Mouse (Mus musculus) midbrain, postnatal 0 days (tissue): Measurements from ENCODE around the gene Galnt2. TPM values are rescaled to one million over a fixed set of nuclear protein-coding genes. Genes with fewer than 3 reads are reported as not detected.
A peak's percentile ranks its signal among the peaks of the same experiment; 100 is the strongest.

Source experiments
- ATAC-seq: fragments of 200-750 bp; cut with Nextera tagmentation; 2 replicates; pipeline ENCODE4 v1.8.0; 2017; ENCODE audit warnings: moderate number of reproducible peaks, mild to moderate bottlenecking, moderate TSS enrichment, moderate library complexity; ENCODE audit not compliant: low FRiP score
- DNase-seq: peaks from one replicate; pipeline ENCODE4 v3.0.0-alpha.2; 2015; ENCODE audit warnings: low spot score
- H3K27ac ChIP-seq: fragments of 300-500 bp; sonication (generic); 2 replicates; pipeline ENCODE4 v1.5.1; 2014; ENCODE audit warnings: low read depth, mild to moderate bottlenecking, low read length, mixed read lengths
- H3K27me3 ChIP-seq: fragments of 300-500 bp; sonication (generic); 2 replicates; pipeline ENCODE4 v1.6.1; 2014; ENCODE audit warnings: low read length, control low read depth, mixed read lengths; ENCODE audit not compliant: insufficient read depth
- H3K36me3 ChIP-seq: fragments of 300-500 bp; sonication (generic); 2 replicates; pipeline ENCODE4 v1.6.1; 2014; ENCODE audit warnings: low read length, control low read depth, mixed read lengths; ENCODE audit not compliant: insufficient read depth
- H3K4me1 ChIP-seq: fragments of 300-500 bp; sonication (generic); 2 replicates; pipeline ENCODE4 v1.6.1; 2014; ENCODE audit warnings: mild to moderate bottlenecking, control low read depth, antibody characterized with exemption, low read length, mixed read lengths; ENCODE audit not compliant: insufficient read depth
- H3K4me2 ChIP-seq: fragments of 300-500 bp; sonication (generic); 2 replicates; pipeline ENCODE4 v1.6.1; 2014; ENCODE audit warnings: low read depth, mild to moderate bottlenecking, low read length, mixed read lengths; ENCODE audit not compliant: poor library complexity, severe bottlenecking
- H3K4me3 ChIP-seq: fragments of 300-500 bp; sonication (generic); 2 replicates; pipeline ENCODE4 v1.5.1; 2014; ENCODE audit warnings: low read depth, mild to moderate bottlenecking, low read length, moderate library complexity
- H3K9ac ChIP-seq: fragments of 300-500 bp; sonication (generic); replicated peaks from 2 replicates; pipeline ENCODE4 v1.6.1; 2014; ENCODE audit warnings: mild to moderate bottlenecking, low read length, moderate library complexity, mixed read lengths; ENCODE audit not compliant: poor library complexity, severe bottlenecking
- H3K9me3 ChIP-seq: fragments of 300-500 bp; sonication (generic); 2 replicates; pipeline ENCODE4 v1.6.1; 2016; ENCODE audit warnings: low read length, control low read depth
- CTCF ChIP-seq: IDR thresholded peaks from 2 replicates; pipeline ENCODE4 v1.5.1; 2016; ENCODE audit warnings: antibody characterized with exemption, mild to moderate bottlenecking
- WGBS: fragments of 180-500 bp; shearing (Covaris S2); extraction: QIAGEN DNeasy Blood & Tissue Kit; methylation state at CpG from one replicate; pipeline ENCODE4 v1.1.7; 2014; 5-methylcytosine and 5-hydroxymethylcytosine counted together
- polyA plus RNA-seq: library from polyadenylated mRNA; unstranded; fragments of >200 nt; fragmentation: Nextera tagmentation; extraction: Ambion mirVana; gene quantifications from 2 replicates; pipeline ENCODE4 v1.2.1, GENCODE M21; 2015
- total RNA-seq: library from RNA; depleted of rRNA; stranded (reverse); fragments of >200 nt; gene quantifications from 2 replicates; pipeline ENCODE4 v1.2.3, GENCODE M21; 2014

Galnt2 gene
- total and polyA plus RNA-seq, 2 experiments from 2014 or later = 51.3 to 65.4 TPM

DNA sequence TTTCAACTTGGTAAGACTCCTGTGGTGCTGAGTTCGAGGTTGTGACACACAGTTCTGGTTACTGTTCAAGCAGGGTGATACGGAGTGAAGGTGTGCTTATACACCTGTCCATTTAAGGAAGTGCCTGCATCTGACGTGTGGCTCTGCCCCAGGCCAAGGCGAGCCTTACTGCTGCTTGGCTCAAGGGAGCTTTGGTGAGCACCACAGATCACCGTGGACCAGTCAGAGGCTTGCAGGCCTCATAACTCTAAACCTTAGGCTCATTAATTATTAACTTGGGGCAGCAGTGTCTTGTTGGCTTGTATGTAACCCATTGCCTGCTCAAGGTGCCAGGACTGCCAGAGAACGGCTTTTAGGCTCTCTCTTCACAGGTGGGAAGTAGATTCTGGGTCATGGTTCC, 17.5 kb downstream of the Galnt2 start:
- 95% methylated on average over 6 of the region's 6 CpGs for WGBS

DNA sequence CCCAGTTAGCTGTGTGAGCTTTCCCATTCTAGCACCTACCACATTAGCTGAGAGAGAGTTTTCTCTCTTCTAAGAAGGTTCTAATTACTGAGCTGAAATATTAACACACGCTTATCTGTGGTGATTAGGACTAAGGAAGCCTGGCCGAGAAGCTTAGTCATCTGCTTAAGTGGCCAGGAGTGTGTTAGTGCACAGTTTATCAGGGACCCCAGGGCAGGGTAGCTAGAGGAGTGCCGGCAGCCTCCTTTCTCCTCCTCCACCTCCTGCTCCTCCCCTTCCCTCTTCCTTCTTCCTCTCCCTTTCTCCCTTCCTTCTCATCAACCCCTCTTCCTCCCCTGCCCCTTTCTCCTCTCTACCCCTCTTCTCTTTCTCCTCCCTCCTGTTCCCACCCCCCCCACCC, 19.1 kb downstream of the Galnt2 start:
- Histone ChIP-seq H3K4me3 (no peak overlapping the region), H3K9ac (no peak overlapping the region), H3K4me1 (no peaks in the 10 kb centered on the region; the same call in 1 of the 2 replicates), H3K4me2 (no peak overlapping the region), H3K27me3 (no peaks in the 10 kb centered on the region), H3K36me3 (no peaks in the 10 kb centered on the region), H3K9me3 (no peaks in the 10 kb centered on the region), H3K27ac (no peak overlapping the region)
- no peak for DNase-seq
- WGBS = 33% methylated on average over 3 of the region's 3 CpGs
- TF ChIP-seq CTCF = no peak
- no peak for ATAC-seq

More for the DNA sequence above, 17.5 kb downstream of the Galnt2 start:
- DNase-seq = no peak
- Histone ChIP-seq H3K9me3 (no peaks in the 10 kb centered on the region), H3K4me1 (no peaks in the 10 kb centered on the region; the same call in 1 of the 2 replicates), H3K36me3 (no peaks in the 10 kb centered on the region), H3K27ac (no peak overlapping the region), H3K4me3 (no peak overlapping the region), H3K9ac (no peak overlapping the region), H3K4me2 (no peak overlapping the region), H3K27me3 (no peaks in the 10 kb centered on the region)
- no peak for TF ChIP-seq CTCF
- ATAC-seq = no peak

DNA sequence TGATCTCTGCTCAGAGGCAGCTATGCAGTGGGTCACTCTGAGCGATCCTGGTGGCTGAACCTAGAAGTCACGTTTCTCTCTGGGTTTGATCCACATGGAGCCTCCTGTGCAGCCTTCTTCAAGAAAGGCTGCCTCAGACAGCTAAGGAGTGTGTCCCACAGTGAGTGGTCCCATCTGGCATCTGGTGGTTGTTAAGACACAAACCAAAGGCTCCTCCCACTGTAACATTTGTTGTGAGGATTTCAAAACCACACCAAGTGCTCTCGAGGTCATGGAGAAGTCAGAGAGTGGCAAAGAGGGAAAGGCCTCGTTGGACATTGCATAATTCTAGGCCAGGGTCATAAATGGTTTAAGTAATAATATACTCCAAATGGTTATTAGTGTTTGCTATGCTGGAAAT, 19.6 kb downstream of the Galnt2 start:
- no peak for TF ChIP-seq CTCF
- 48% methylated on average over 4 of the region's 4 CpGs for WGBS
- Histone ChIP-seq H3K27me3 (no peaks in the 10 kb centered on the region; the same call in 1 of the 2 replicates), H3K9ac (no peak overlapping the region), H3K9me3 (no peaks in the 10 kb centered on the region), H3K4me2 (no peak overlapping the region), H3K4me3 (no peak overlapping the region), H3K36me3 (no peaks in the 10 kb centered on the region), H3K27ac (no peak overlapping the region), H3K4me1 (no peaks in the 10 kb centered on the region; the same call in 1 of the 2 replicates)
- ATAC-seq = no peak
- no peak for DNase-seq

DNA sequence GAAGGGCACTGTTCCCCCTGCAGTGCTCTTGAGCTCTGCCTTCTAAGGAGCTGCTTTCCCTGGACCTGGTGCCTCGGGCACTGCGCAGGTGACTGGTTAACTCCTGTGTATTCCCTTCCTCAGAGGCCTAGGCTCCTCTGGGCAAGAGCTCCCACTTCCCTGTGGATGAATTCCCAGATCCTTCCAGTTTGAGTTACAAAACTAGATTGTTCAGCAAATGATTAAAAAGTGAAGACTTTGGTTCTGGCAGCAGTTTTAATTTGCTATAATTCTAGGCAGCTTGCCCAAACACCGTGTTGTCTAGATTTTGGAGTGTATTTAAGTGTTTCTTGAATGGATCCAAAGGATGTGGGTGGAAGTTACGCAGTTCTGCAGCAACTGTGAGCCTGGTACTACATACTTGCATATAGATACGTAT, 21.4 kb downstream of the Galnt2 start:
- peaks cover 7% of the 10 kb centered on the region for H3K4me1 ChIP-seq
- ATAC-seq = no peak
- DNase-seq = no peak
- no peak overlapping the region for H3K9ac ChIP-seq
- no peaks in the 10 kb centered on the region; the same call in 1 of the 2 replicates for H3K27me3 ChIP-seq
- no peak overlapping the region for H3K4me2 ChIP-seq
- no peak overlapping the region for H3K4me3 ChIP-seq
- H3K27ac ChIP-seq = no peak overlapping the region
- 87% methylated on average over 5 of the region's 5 CpGs for WGBS
- no peaks in the 10 kb centered on the region for H3K36me3 ChIP-seq
- no peak for TF ChIP-seq CTCF
- no peaks in the 10 kb centered on the region for H3K9me3 ChIP-seq

DNA sequence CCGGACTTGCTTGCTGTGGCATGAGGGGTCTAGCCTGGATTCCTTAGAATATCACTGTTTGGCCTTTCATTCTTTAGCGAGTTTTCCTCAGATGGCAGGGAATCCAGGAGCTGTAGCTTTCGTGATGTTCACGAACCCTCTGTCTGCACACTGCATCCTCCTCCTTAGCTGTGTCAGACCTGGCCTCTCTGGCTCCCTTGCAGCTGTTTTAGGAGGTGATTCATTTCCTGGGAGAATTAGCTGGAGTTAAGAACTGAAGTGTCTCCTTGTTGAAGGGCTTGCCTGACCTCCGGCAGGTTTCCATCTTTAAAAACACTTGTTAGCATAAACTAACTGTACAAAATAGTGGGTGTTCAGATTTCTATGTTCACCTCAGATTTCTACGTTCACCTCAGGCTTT, 22.7 kb downstream of the Galnt2 start:
- no peak for TF ChIP-seq CTCF
- DNase-seq (no peak), ATAC-seq (no peak)
- 97% methylated on average over 6 of the region's 6 CpGs for WGBS
- H3K4me2 ChIP-seq = no peak overlapping the region
- peaks cover 7% of the 10 kb centered on the region for H3K4me1 ChIP-seq
- H3K27ac ChIP-seq = no peak overlapping the region
- no peaks in the 10 kb centered on the region for H3K36me3 ChIP-seq
- H3K4me3 ChIP-seq = no peak overlapping the region
- no peaks in the 10 kb centered on the region for H3K9me3 ChIP-seq
- no peak overlapping the region for H3K9ac ChIP-seq
- no peaks in the 10 kb centered on the region; the same call in 1 of the 2 replicates for H3K27me3 ChIP-seq

DNA sequence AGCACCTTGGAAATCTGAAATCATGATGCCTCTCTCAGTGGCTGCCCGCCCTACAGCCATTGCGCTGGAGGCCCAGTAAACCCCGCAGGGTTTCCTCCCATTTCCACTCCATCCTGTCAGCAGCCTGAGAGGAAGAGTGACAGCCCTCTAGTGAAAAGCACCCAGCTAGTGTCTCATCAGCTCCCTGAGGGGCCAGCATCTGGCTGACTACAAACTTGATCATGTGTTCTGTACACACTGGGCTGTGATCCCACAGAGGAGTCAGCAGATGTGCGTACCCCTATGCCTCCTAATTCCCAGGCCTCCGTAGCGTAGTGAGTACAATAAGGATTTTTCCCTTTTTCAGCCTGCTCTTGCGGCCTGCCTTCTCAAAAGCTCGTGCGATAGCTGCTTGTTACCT, 25.6 kb downstream of the Galnt2 start:
- no peak for TF ChIP-seq CTCF
- H3K4me2 ChIP-seq = no peak overlapping the region
- 54% methylated on average over 9 of the region's 9 CpGs for WGBS
- H3K4me1 ChIP-seq = peaks cover 7% of the 10 kb centered on the region
- H3K36me3 ChIP-seq = no peaks in the 10 kb centered on the region
- ATAC-seq (no peak), DNase-seq (no peak)
- no peaks in the 10 kb centered on the region for H3K9me3 ChIP-seq
- no peaks in the 10 kb centered on the region; the same call in 1 of the 2 replicates for H3K27me3 ChIP-seq
- peak overlapping the region; percentile 55 for H3K27ac ChIP-seq
- no peak overlapping the region for H3K9ac ChIP-seq
- no peak overlapping the region for H3K4me3 ChIP-seq
